Mouse (Mus musculus): Measurements from ENCODE around the gene Vsnl1. TPM values are rescaled to one million over a fixed set of nuclear protein-coding genes. Genes with fewer than 3 reads are reported as not detected.
A peak's percentile ranks its signal among the peaks of the same experiment; 100 is the strongest.

Gene Vsnl1
- polyA plus RNA-seq, 1 experiment, result not detected

- Histone ChIP-seq H3K36me3 (ENCODE audit: control insufficient read depth, insufficient read depth, low read length) (no peaks in the 10 kb centered on the region), H3K4me1 (ENCODE audit: control insufficient read depth, insufficient read depth, insufficient read length) (no peaks in the 10 kb centered on the region; the same call in 1 of the 2 replicates), H3K4me3 (ENCODE audit: extremely low read depth, insufficient read depth, insufficient read length) (no peak overlapping the region), H3K27me3 (ENCODE audit: control insufficient read depth, insufficient read depth, low read length) (no peaks in the 10 kb centered on the region), H3K27ac (ENCODE audit: insufficient read depth, low read length) (no peak overlapping the region)
- 33% methylated on average over 5 of the region's 5 CpGs for WGBS
- TF ChIP-seq CTCF (IDR thresholded peaks at IDR 0.05; ENCODE audit: extremely low read depth, insufficient read depth, insufficient read length, insufficient replicate concordance), result peak; percentile 31; the same call in 1 of the 2 replicates
- no peak for TF ChIP-seq POLR2A (IDR thresholded peaks at IDR 0.05; ENCODE audit: low read depth, low read length)
- DNase-seq (ENCODE audit: low read depth in 1 of 2, low spot score in 2 of 2), result peak in 1 of 2 experiments; percentile 30
Measured at GRCm38 (mm10) chr12:11350895-11351294, 85.5 kb downstream of the Vsnl1 start.

DNA sequence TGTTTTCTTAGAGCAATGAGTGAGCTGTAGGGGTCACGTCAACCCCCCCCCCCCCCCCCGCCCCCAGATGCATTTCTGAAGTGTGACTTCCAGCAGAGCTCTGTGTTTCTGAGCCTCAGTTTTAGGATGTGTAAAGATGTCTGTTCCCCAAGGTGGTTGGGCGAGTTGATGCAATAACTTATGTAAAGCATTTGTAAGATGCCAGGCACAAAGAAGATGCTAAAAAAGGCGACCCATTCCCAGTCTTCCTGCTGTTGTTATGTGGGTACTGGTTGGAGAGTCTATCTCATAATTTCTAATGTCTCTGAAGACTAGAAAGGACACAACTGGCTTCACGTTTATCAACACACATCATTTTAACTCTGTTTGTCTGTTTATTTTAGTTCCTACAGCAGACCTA, 86.5 kb downstream of the Vsnl1 start:
- H3K4me1 ChIP-seq (ENCODE audit: control insufficient read depth, insufficient read depth, insufficient read length), result no peaks in the 10 kb centered on the region; the same call in 1 of the 2 replicates
- H3K27ac ChIP-seq (ENCODE audit: insufficient read depth, low read length), result no peak overlapping the region
- H3K27me3 ChIP-seq (ENCODE audit: control insufficient read depth, insufficient read depth, low read length), result no peaks in the 10 kb centered on the region
- no peaks in the 10 kb centered on the region for H3K36me3 ChIP-seq (ENCODE audit: control insufficient read depth, insufficient read depth, low read length)
- 72% methylated on average over 5 of the region's 5 CpGs for WGBS
- H3K4me3 ChIP-seq (ENCODE audit: extremely low read depth, insufficient read depth, insufficient read length), result no peak overlapping the region
- DNase-seq (ENCODE audit: low read depth in 1 of 2, low spot score in 2 of 2), result no peak
- TF ChIP-seq POLR2A (IDR thresholded peaks at IDR 0.05; ENCODE audit: low read depth, low read length) (no peak), CTCF (IDR thresholded peaks at IDR 0.05; ENCODE audit: extremely low read depth, insufficient read depth, insufficient read length, insufficient replicate concordance) (no peak)

- 57% methylated on average over 1 of the region's 1 CpGs for WGBS
- H3K4me1 ChIP-seq (ENCODE audit: control insufficient read depth, insufficient read depth, insufficient read length), result no peaks in the 10 kb centered on the region
Measured at GRCm38 (mm10) chr12:11348423-11348822, 88.0 kb downstream of the Vsnl1 start.

DNA sequence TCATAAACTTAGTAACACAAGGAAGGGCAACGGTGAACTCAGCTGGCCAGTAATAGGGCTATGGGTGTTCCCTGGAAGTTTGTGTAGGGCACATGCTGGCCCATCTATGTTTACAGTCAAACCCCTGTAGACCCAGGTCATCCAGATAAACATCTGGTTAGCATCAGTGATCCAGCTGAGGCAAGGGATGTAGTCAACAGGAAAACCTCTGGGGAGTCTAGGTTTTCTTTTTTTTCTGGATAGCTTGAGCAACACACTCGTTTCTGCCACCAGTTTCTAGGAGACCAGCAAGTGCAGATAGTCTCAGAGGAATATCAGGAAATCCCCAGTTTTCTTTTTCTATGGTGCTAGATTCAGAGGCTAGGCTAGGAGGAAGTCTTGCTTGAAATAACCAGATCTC, 90.5 kb downstream of the Vsnl1 start:
- WGBS, result 43% methylated on average over 2 of the region's 2 CpGs

More at GRCm38 (mm10) chr12:11348423-11348822, 88.0 kb downstream of the Vsnl1 start:
- TF ChIP-seq POLR2A (IDR thresholded peaks at IDR 0.05; ENCODE audit: low read depth, low read length) (no peak), CTCF (IDR thresholded peaks at IDR 0.05; ENCODE audit: extremely low read depth, insufficient read depth, insufficient read length, insufficient replicate concordance) (no peak)
- Histone ChIP-seq H3K27ac (ENCODE audit: insufficient read depth, low read length) (no peak overlapping the region), H3K4me3 (ENCODE audit: extremely low read depth, insufficient read depth, insufficient read length) (no peak overlapping the region), H3K36me3 (ENCODE audit: control insufficient read depth, insufficient read depth, low read length) (no peaks in the 10 kb centered on the region), H3K27me3 (ENCODE audit: control insufficient read depth, insufficient read depth, low read length) (no peaks in the 10 kb centered on the region)
- DNase-seq (ENCODE audit: low read depth in 1 of 2, low spot score in 2 of 2), result no peak

DNA sequence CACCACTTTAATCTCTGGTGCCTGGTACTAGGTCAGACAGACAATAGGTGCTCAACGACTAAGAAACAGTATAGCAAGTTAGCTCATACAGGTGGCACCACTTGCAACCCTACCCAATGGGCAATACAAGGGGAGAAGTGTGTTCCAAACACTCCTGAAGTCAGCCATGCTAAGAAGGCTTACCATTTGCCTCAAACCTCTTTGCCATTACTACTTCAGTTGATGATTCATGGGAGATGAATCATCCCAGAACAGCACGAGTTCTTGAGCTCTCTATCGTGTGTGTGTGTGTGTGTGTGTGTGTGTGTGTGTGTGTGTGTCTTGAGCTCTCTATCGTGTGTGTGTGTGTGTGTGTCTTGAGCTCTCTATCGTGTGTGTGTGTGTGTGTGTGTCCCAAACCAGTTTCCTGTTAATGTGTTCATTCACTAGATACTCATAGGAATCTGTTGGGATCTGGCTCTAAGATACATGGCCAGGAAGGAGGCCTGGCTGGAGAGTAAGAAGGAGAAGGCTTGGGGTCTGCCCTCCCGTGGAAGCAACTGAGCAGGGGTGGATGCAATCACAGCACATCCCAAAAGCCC, 94.3 kb downstream of the Vsnl1 start:
- no peak for DNase-seq (ENCODE audit: low read depth in 1 of 2, low spot score in 2 of 2)
- H3K4me1 ChIP-seq (ENCODE audit: control insufficient read depth, insufficient read depth, insufficient read length), result no peaks in the 10 kb centered on the region
- H3K36me3 ChIP-seq (ENCODE audit: control insufficient read depth, insufficient read depth, low read length), result no peaks in the 10 kb centered on the region
- H3K27ac ChIP-seq (ENCODE audit: insufficient read depth, low read length), result no peak overlapping the region
- TF ChIP-seq CTCF (IDR thresholded peaks at IDR 0.05; ENCODE audit: extremely low read depth, insufficient read depth, insufficient read length, insufficient replicate concordance) (no peak), POLR2A (IDR thresholded peaks at IDR 0.05; ENCODE audit: low read depth, low read length) (no peak)
- H3K4me3 ChIP-seq (ENCODE audit: extremely low read depth, insufficient read depth, insufficient read length), result no peak overlapping the region
- whole genome bisulfite sequencing, result 65% methylated on average over 6 of the region's 6 CpGs
- H3K27me3 ChIP-seq (ENCODE audit: control insufficient read depth, insufficient read depth, low read length), result no peaks in the 10 kb centered on the region

More for the DNA sequence above, 90.5 kb downstream of the Vsnl1 start:
- H3K36me3 ChIP-seq (ENCODE audit: control insufficient read depth, insufficient read depth, low read length), result no peaks in the 10 kb centered on the region
- DNase-seq (ENCODE audit: low read depth in 1 of 2, low spot score in 2 of 2), result no peak
- no peaks in the 10 kb centered on the region for H3K4me1 ChIP-seq (ENCODE audit: control insufficient read depth, insufficient read depth, insufficient read length)
- H3K27me3 ChIP-seq (ENCODE audit: control insufficient read depth, insufficient read depth, low read length), result no peaks in the 10 kb centered on the region
- TF ChIP-seq POLR2A (IDR thresholded peaks at IDR 0.05; ENCODE audit: low read depth, low read length) (no peak), CTCF (IDR thresholded peaks at IDR 0.05; ENCODE audit: extremely low read depth, insufficient read depth, insufficient read length, insufficient replicate concordance) (no peak)
- H3K27ac ChIP-seq (ENCODE audit: insufficient read depth, low read length), result no peak overlapping the region
- no peak overlapping the region for H3K4me3 ChIP-seq (ENCODE audit: extremely low read depth, insufficient read depth, insufficient read length)

GRCm38 (mm10) chr12:11338251-11338650, 98.2 kb downstream of the Vsnl1 start:
- 70% methylated on average over 2 of the region's 2 CpGs for WGBS
- no peak overlapping the region for H3K4me3 ChIP-seq (ENCODE audit: extremely low read depth, insufficient read depth, insufficient read length)
- no peaks in the 10 kb centered on the region for H3K4me1 ChIP-seq (ENCODE audit: control insufficient read depth, insufficient read depth, insufficient read length)
- TF ChIP-seq POLR2A (IDR thresholded peaks at IDR 0.05; ENCODE audit: low read depth, low read length), result no peak
- no peak for TF ChIP-seq CTCF (IDR thresholded peaks at IDR 0.05; ENCODE audit: extremely low read depth, insufficient read depth, insufficient read length, insufficient replicate concordance)
- no peak overlapping the region for H3K27ac ChIP-seq (ENCODE audit: insufficient read depth, low read length)
- no peak for DNase-seq (ENCODE audit: low read depth in 1 of 2, low spot score in 2 of 2)
- no peaks in the 10 kb centered on the region for H3K27me3 ChIP-seq (ENCODE audit: control insufficient read depth, insufficient read depth, low read length)
- H3K36me3 ChIP-seq (ENCODE audit: control insufficient read depth, insufficient read depth, low read length), result no peaks in the 10 kb centered on the region

DNA sequence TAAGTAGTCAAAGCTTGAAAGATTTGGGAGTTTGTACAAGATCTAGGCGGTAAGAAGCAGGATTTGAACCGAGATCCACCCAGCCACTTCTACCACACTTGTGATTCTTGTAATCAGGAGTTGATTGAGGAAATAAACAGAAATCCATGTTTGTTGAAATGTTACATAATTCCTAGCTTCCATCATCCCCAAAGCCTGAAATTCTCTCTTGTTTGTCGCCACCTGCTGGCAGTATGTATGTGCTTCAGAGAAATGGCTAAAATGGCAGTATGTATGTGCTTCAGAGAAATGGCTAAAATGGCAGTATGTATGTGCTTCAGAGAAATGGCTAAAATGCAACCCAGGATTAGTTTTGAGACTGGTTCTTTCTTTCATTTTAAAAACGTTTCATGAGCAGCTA, 99.6 kb downstream of the Vsnl1 start:
- Histone ChIP-seq H3K4me3 (ENCODE audit: extremely low read depth, insufficient read depth, insufficient read length) (no peak overlapping the region), H3K27ac (ENCODE audit: insufficient read depth, low read length) (no peak overlapping the region), H3K36me3 (ENCODE audit: control insufficient read depth, insufficient read depth, low read length) (no peaks in the 10 kb centered on the region), H3K4me1 (ENCODE audit: control insufficient read depth, insufficient read depth, insufficient read length) (no peaks in the 10 kb centered on the region), H3K27me3 (ENCODE audit: control insufficient read depth, insufficient read depth, low read length) (no peaks in the 10 kb centered on the region)
- 40% methylated on average over 4 of the region's 4 CpGs for WGBS
- TF ChIP-seq POLR2A (IDR thresholded peaks at IDR 0.05; ENCODE audit: low read depth, low read length), result no peak
- DNase-seq (ENCODE audit: low read depth in 1 of 2, low spot score in 2 of 2), result peak; percentile 7 to 39

Data from spleen, adult 2 months (tissue).